Mouse (Mus musculus): ENCODE data around the gene Tial1.

GRCm38 (mm10) chr7:128412071-128412833 is 49.3 kb downstream of the Tial1 start:
- TF ChIP-seq CTCF (IDR thresholded peaks at IDR 0.05; ENCODE audit: borderline replicate concordance, insufficient read depth, low read length): no peak
- no peak for TF ChIP-seq POLR2A (IDR thresholded peaks at IDR 0.05; ENCODE audit: low read depth, low read length)
